Mouse (Mus musculus) left cerebral cortex, adult 9 months (tissue): ENCODE results near the gene E2f4.

Experiments used
- DNase-seq, 2 experiments: peaks; one replicate each; pipeline ENCODE4 v3.0.0; 2022; ENCODE audit warnings: low spot score in 2 of 2

The E2f4 gene

GRCm38 (mm10) chr8:105313622-105314402 is 16.3 kb downstream of the E2f4 start:
- no peak for DNase-seq

- no peak for DNase-seq
Observed at GRCm38 (mm10) chr8:105315073-105315769, 17.8 kb downstream of the E2f4 start.

GRCm38 (mm10) chr8:105317941-105318340 is 20.5 kb downstream of the E2f4 start:
- no peak for DNase-seq

GRCm38 (mm10) chr8:105318662-105319190 is 21.3 kb downstream of the E2f4 start:
- no peak for DNase-seq

GRCm38 (mm10) chr8:105323183-105323582 is 25.7 kb downstream of the E2f4 start:
- DNase-seq: no peak

GRCm38 (mm10) chr8:105325641-105326093 is 28.2 kb downstream of the E2f4 start:
- DNase-seq: no peak

GRCm38 (mm10) chr8:105326141-105326672 is 28.7 kb downstream of the E2f4 start, which contains the start of the genes Lrrc29 and Tmem208:
Gene Lrrc29, minus strand, starts transcription at chr8:105326278.
Gene Tmem208, plus strand, starts transcription at chr8:105326354.
- DNase-seq: peak; percentile 90 to 97

- DNase-seq: no peak
Observed at GRCm38 (mm10) chr8:105326968-105327367, 29.5 kb downstream of the E2f4 start.

- DNase-seq: no peak
Observed at GRCm38 (mm10) chr8:105330325-105330724, 32.9 kb downstream of the E2f4 start.

GRCm38 (mm10) chr8:105331469-105331868 is 34.0 kb downstream of the E2f4 start:
- DNase-seq: no peak

- no peak for DNase-seq
Observed at GRCm38 (mm10) chr8:105331931-105332330, 34.5 kb downstream of the E2f4 start.

GRCm38 (mm10) chr8:105332523-105332922 is 35.1 kb downstream of the E2f4 start:
- DNase-seq: no peak

- DNase-seq: no peak
Observed at GRCm38 (mm10) chr8:105336373-105337130, 39.1 kb downstream of the E2f4 start.

GRCm38 (mm10) chr8:105338992-105339391 is 41.5 kb downstream of the E2f4 start:
- no peak for DNase-seq

GRCm38 (mm10) chr8:105339886-105340635 is 42.6 kb downstream of the E2f4 start:
- no peak for DNase-seq

GRCm38 (mm10) chr8:105341399-105341798 is 43.9 kb downstream of the E2f4 start:
- no peak for DNase-seq

- no peak for DNase-seq
Observed at GRCm38 (mm10) chr8:105342768-105343167, 45.3 kb downstream of the E2f4 start.

GRCm38 (mm10) chr8:105343791-105344574 is 46.5 kb downstream of the E2f4 start:
- no peak for DNase-seq

GRCm38 (mm10) chr8:105345061-105345975 is 47.9 kb downstream of the E2f4 start:
- DNase-seq: peak in 1 of 2 experiments; percentile 31
